Comparison of ENCODE assay signal across 11 mouse cellular contexts in genomic region chr4:46042505-46042850, GRCm38 (mm10). TPM values are rescaled to one million over a fixed set of nuclear protein-coding genes. Genes with fewer than 3 reads are reported as not detected.
DNase-seq lines count a peak whose midpoint lies in the region; ATAC-seq and TF ChIP-seq lines count a peak whose summit lies in the region.
"Had no signal": no experiment of that assay in that cellular context is flagged by ENCODE, and none has a peak within 500 bp of the region (broad histone marks: within the 10 kb centered on the region; RNA-seq: fewer than 3 reads in every experiment).

No protein-coding gene starts in this region.

- no peak for TF ChIP-seq EP300 in heart, postnatal 0 days (IDR thresholded peaks at IDR 0.05; ENCODE audit: low read depth)
- TF ChIP-seq EP300 in CH12.LX (IDR thresholded peaks at IDR 0.05; ENCODE audit: low read length) = no peak

- H3K27me3 ChIP-seq in forebrain, embryonic 10.5 days (ENCODE audit: poor library complexity, severe bottlenecking) = peaks cover 58% of the 10 kb centered on the region
- peaks cover 26% of the 10 kb centered on the region for H3K27me3 ChIP-seq in forebrain, embryonic 14.5 days (replicated peaks; ENCODE audit: control insufficient read depth, insufficient read depth, low read length)
- H3K27me3 ChIP-seq in heart, postnatal 0 days (ENCODE audit: control insufficient read depth, insufficient read depth, low read length) = peaks cover 7% of the 10 kb centered on the region; the same call in 1 of the 2 replicates
- peaks cover 27% of the 10 kb centered on the region for H3K27me3 ChIP-seq in CH12.LX (replicated peaks)

- H3K9ac ChIP-seq in forebrain, embryonic 14.5 days (ENCODE audit: low read length) = no peak overlapping the region
- H3K9ac ChIP-seq in heart, postnatal 0 days (replicated peaks; ENCODE audit: low read depth, low read length) = 0 out of 2 replicates have a peak overlapping the region, but pooled peaks have one; percentile 92
- no peak overlapping the region for H3K9ac ChIP-seq in CH12.LX (ENCODE audit: insufficient read depth, low read depth)
- H3K9ac ChIP-seq: embryonic facial prominence, embryonic 15.5 days had no signal

- peaks cover 38% of the 10 kb centered on the region for H3K4me1 ChIP-seq in forebrain, embryonic 10.5 days
- H3K4me1 ChIP-seq in forebrain, embryonic 14.5 days (ENCODE audit: control insufficient read depth, insufficient read depth, low read length) = peaks cover 9% of the 10 kb centered on the region
- peaks cover 40% of the 10 kb centered on the region for H3K4me1 ChIP-seq in heart, postnatal 0 days (ENCODE audit: control insufficient read depth, insufficient read depth)
- H3K4me1 ChIP-seq in CH12.LX (ENCODE audit: control insufficient read depth in 1 of 2, insufficient read depth in 2 of 2) = peaks cover 26 to 69% of the 10 kb centered on the region in 2 experiments

- dilution Hi-C loops in CH12.LX (cut with MboI; ENCODE audit: extremely low pct_ligation_motif_present, extremely low pct_unique_long_range_greater_than_20kb, low sequenced_read_pairs) = no loop called here

- WGBS in forebrain, embryonic 10.5 days = 39% methylated on average over 5 of the region's 5 CpGs
- WGBS in forebrain, embryonic 14.5 days = 34% methylated on average over 5 of the region's 5 CpGs
- WGBS in heart, postnatal 0 days = 19% methylated on average over 5 of the region's 5 CpGs

- peak overlapping the region; percentile 60 for H3K27ac ChIP-seq in forebrain, embryonic 10.5 days
- H3K27ac ChIP-seq in forebrain, embryonic 14.5 days (ENCODE audit: low read depth, low read length) = no peak overlapping the region
- peak overlapping the region; percentile 97 for H3K27ac ChIP-seq in heart, postnatal 0 days (ENCODE audit: low read depth)
- peak overlapping the region; percentile 25; the same call in 1 of the 2 replicates for H3K27ac ChIP-seq in CH12.LX (ENCODE audit: insufficient read depth, low read depth)
- H3K27ac ChIP-seq: embryonic facial prominence, embryonic 15.5 days; left cerebral cortex, adult 2 months had no signal

- H3K4me2 ChIP-seq in forebrain, embryonic 14.5 days (ENCODE audit: low read length) = no peak overlapping the region
- peak overlapping the region; percentile 96 for H3K4me2 ChIP-seq in heart, postnatal 0 days (ENCODE audit: low read depth, low read length)
- peak overlapping the region; percentile 76 for H3K4me2 ChIP-seq in CH12.LX (ENCODE audit: insufficient read depth, low read depth, poor library complexity, severe bottlenecking)
- H3K4me2 ChIP-seq: embryonic facial prominence, embryonic 15.5 days had no signal

- TF ChIP-seq RAD21 in CH12.LX (IDR thresholded peaks at IDR 0.05; ENCODE audit: low read depth, low read length) = no peak; the same call in 1 of the 2 replicates

- no peak for TF ChIP-seq POLR2A in CH12.LX (IDR thresholded peaks at IDR 0.05; ENCODE audit: low read depth, low read length)

- no peaks in the 10 kb centered on the region for H3K79me2 ChIP-seq in CH12.LX (replicated peaks; ENCODE audit: control insufficient read depth, extremely low read depth, insufficient read depth, poor library complexity, severe bottlenecking)

- no peak for TF ChIP-seq CTCF in heart, postnatal 0 days (IDR thresholded peaks at IDR 0.05; ENCODE audit: low read depth)
- TF ChIP-seq CTCF in CH12.LX (conservative IDR thresholded peaks at IDR 0.05 in 1 of 2, IDR thresholded peaks at IDR 0.05 in 1 of 2; ENCODE audit: low read depth in 2 of 2, low read length in 2 of 2) = no peak

- DNase-seq in forebrain, embryonic 10.5 days (ENCODE audit: extremely low spot score, low spot score) = no peak
- no peak for DNase-seq in forebrain, embryonic 14.5 days (ENCODE audit: low spot score)
- DNase-seq in heart, postnatal 0 days (ENCODE audit: low spot score) = peak; percentile 18
- no peak for DNase-seq in heart, postnatal 10 days
- no peak for DNase-seq in CH12.LX (ENCODE audit: extremely low read depth)
- DNase-seq in liver = peak; percentile 84
- no peak for DNase-seq in urinary bladder, adult 18-20 months (ENCODE audit: low spot score in 2 of 2)
- DNase-seq in cerebellum, adult 18-20 months = no peak
- DNase-seq: cerebellum, postnatal 10 days had no signal

- in situ Hi-C loops in CH12.LX (cut with MboI; ENCODE audit: low pct_ligation_motif_present, low pct_unique_long_range_greater_than_20kb, low sequenced_read_pairs) = no loop called here

- intact Hi-C loops in heart, postnatal 10 days (cut with DNase I) = no loop called here

- H3K36me3 ChIP-seq in forebrain, embryonic 10.5 days (replicated peaks) = no peaks in the 10 kb centered on the region
- no peaks in the 10 kb centered on the region for H3K36me3 ChIP-seq in forebrain, embryonic 14.5 days (ENCODE audit: control insufficient read depth, insufficient read depth, low read length)
- H3K36me3 ChIP-seq in heart, postnatal 0 days (replicated peaks; ENCODE audit: control insufficient read depth, insufficient read depth, low read length) = no peaks in the 10 kb centered on the region; the same call in 1 of the 2 replicates
- no peaks in the 10 kb centered on the region for H3K36me3 ChIP-seq in CH12.LX (replicated peaks in 1 of 2; ENCODE audit: control insufficient read depth in 1 of 2, insufficient read depth in 1 of 2, low read length in 1 of 2)
- H3K36me3 ChIP-seq: embryonic facial prominence, embryonic 15.5 days had no signal

- H3K9me3 ChIP-seq in forebrain, embryonic 10.5 days = no peaks in the 10 kb centered on the region
- H3K9me3 ChIP-seq in forebrain, embryonic 14.5 days (replicated peaks; ENCODE audit: control insufficient read depth, low read length) = no peaks in the 10 kb centered on the region
- H3K9me3 ChIP-seq in heart, postnatal 0 days (replicated peaks; ENCODE audit: control insufficient read depth, low read length) = no peaks in the 10 kb centered on the region
- H3K9me3 ChIP-seq in CH12.LX (replicated peaks; ENCODE audit: low read length) = no peaks in the 10 kb centered on the region
- H3K9me3 ChIP-seq: embryonic facial prominence, embryonic 15.5 days had no signal

- H3K4me3 ChIP-seq in forebrain, embryonic 10.5 days = peak overlapping the region; percentile 6; the same call in 1 of the 2 replicates
- no peak overlapping the region for H3K4me3 ChIP-seq in forebrain, embryonic 14.5 days (ENCODE audit: low read depth, low read length)
- peak overlapping the region; percentile 88 for H3K4me3 ChIP-seq in heart, postnatal 0 days (ENCODE audit: low read depth, low read length)
- H3K4me3 ChIP-seq in CH12.LX (replicated peaks in 1 of 3; ENCODE audit: low read depth in 2 of 3, low read length in 2 of 3, poor library complexity in 1 of 3) = no peak overlapping the region
- H3K4me3 ChIP-seq: embryonic facial prominence, embryonic 15.5 days; left cerebral cortex, adult 2 months had no signal

- ATAC-seq in forebrain, embryonic 14.5 days = no peak
- no peak for ATAC-seq in heart, postnatal 0 days (ENCODE audit: insufficient read depth, low read depth)

TF ChIP-seq in CH12.LX, 34 proteins besides CTCF, POLR2A, EP300 and RAD21:
- TF ChIP-seq MEF2A (IDR thresholded peaks at IDR 0.05; ENCODE audit: borderline replicate concordance, low read depth, low read length) (peak; percentile 36; the same call in 1 of the 2 replicates), MAZ (IDR thresholded peaks at IDR 0.05; ENCODE audit: low read depth, low read length) (no peak), MXI1 (IDR thresholded peaks at IDR 0.05; ENCODE audit: low read depth, low read length) (no peak), KAT2A (IDR thresholded peaks at IDR 0.05; ENCODE audit: insufficient replicate concordance, low read length) (no peak), IRF4 (IDR thresholded peaks at IDR 0.05; ENCODE audit: low read depth, low read length) (peak; percentile 42; the same call in 1 of the 2 replicates), UBTF (IDR thresholded peaks at IDR 0.05; ENCODE audit: low read depth, low read length) (no peak), MYC (IDR thresholded peaks at IDR 0.05; ENCODE audit: low read depth, low read length) (no peak), TCF12 (IDR thresholded peaks at IDR 0.05; ENCODE audit: low read depth, low read length) (no peak), ZC3H11A (IDR thresholded peaks at IDR 0.05; ENCODE audit: low read depth, low read length) (no peak), SMC3 (IDR thresholded peaks at IDR 0.05; ENCODE audit: low read depth, low read length) (no peak), CHD2 (IDR thresholded peaks at IDR 0.05; ENCODE audit: low read length) (no peak), BHLHE40 (IDR thresholded peaks at IDR 0.05; ENCODE audit: low read depth, low read length) (no peak), RCOR1 (conservative IDR thresholded peaks at IDR 0.05; ENCODE audit: low read depth, low read length) (no peak), USF2 (conservative IDR thresholded peaks at IDR 0.05; ENCODE audit: low read depth, low read length) (no peak), JUND (conservative IDR thresholded peaks at IDR 0.05; ENCODE audit: low read depth, low read length) (no peak), GABPA (IDR thresholded peaks at IDR 0.05; ENCODE audit: insufficient replicate concordance, low read depth, low read length) (no peak), E2F4 (IDR thresholded peaks at IDR 0.05; ENCODE audit: insufficient replicate concordance, low read depth, low read length) (no peak), HCFC1 (IDR thresholded peaks at IDR 0.05; ENCODE audit: low read depth, low read length) (no peak), ETS1 (conservative IDR thresholded peaks at IDR 0.05; ENCODE audit: low read depth, low read length) (peak; percentile 27; the same call in 1 of the 2 replicates), POLR2AphosphoS2 (IDR thresholded peaks at IDR 0.05; ENCODE audit: low read depth, low read length) (no peak), ZKSCAN1 (IDR thresholded peaks at IDR 0.05; ENCODE audit: borderline replicate concordance, low read depth, low read length) (no peak), ZMIZ1 (IDR thresholded peaks at IDR 0.05; ENCODE audit: low read depth, low read length) (no peak), PAX5 (IDR thresholded peaks at IDR 0.05; ENCODE audit: low read length) (no peak)

RNA-seq across cellular contexts. Expression of gene Tmod1, which starts 3.7 kb away (rescaled TPM):
- 2.5 and 4.0 TPM in 2 replicates for polyA plus RNA-seq in forebrain, embryonic 10.5 days (2016; fragmentation: Nextera tagmentation; extraction: Ambion mirVana)
- 0.80 and 0.93 TPM in 2 replicates for polyA plus RNA-seq in forebrain, embryonic 14.5 days (2014; fragmentation: Nextera tagmentation; extraction: Ambion mirVana)
- 127 and 163 TPM in 2 replicates for total RNA-seq in heart, postnatal 0 days (2014; rRNA removed; ENCODE audit: low replicate concordance)
- 220 and 224 TPM in 2 replicates for polyA plus RNA-seq in heart, postnatal 0 days (2015; fragmentation: Nextera tagmentation; extraction: Ambion mirVana)
- 100 to 1,000 TPM; 263 to 279 TPM for total RNA-seq in heart, postnatal 10 days (2021)
- total RNA-seq in CH12.LX (2012; rRNA removed) = 0.92 and 3.1 TPM in 2 replicates
- total RNA-seq in CH12.LX (2014; rRNA removed) = 0.70 and 0.93 TPM in 2 replicates
- polyA plus RNA-seq in CH12.LX (2012; ENCODE audit: insufficient read length, low read depth) = 2.3 and 2.5 TPM in 2 replicates

Comparison
In these comparisons a context has a peak if more than half of its experiments do, and no peak if none do; other contexts are left out.
1. DNase-seq: peak in heart, postnatal 0 days (single experiment) and liver (single experiment); none in forebrain, embryonic 10.5 days (single experiment), forebrain, embryonic 14.5 days (single experiment), heart, postnatal 10 days (0 of 2), CH12.LX (single experiment), urinary bladder, adult 18-20 months (0 of 2) and cerebellum, adult 18-20 months (0 of 2).
2. H3K4me3 ChIP-seq: peak in forebrain, embryonic 10.5 days (single experiment) and heart, postnatal 0 days (single experiment); none in forebrain, embryonic 14.5 days (single experiment) and CH12.LX (0 of 3).
3. RNA of gene Tmod1, which starts 3.7 kb away (polyA plus RNA-seq): 220 to 224 TPM in heart, postnatal 0 days; 2.5 to 4.0 TPM in forebrain, embryonic 10.5 days, 2.3 to 2.5 TPM in CH12.LX and 0.80 to 0.93 TPM in forebrain, embryonic 14.5 days; every median in the first group is over 10 times any median in the second.